ENCODE assay signal across 16 mouse cellular contexts in the genomic region with DNA sequence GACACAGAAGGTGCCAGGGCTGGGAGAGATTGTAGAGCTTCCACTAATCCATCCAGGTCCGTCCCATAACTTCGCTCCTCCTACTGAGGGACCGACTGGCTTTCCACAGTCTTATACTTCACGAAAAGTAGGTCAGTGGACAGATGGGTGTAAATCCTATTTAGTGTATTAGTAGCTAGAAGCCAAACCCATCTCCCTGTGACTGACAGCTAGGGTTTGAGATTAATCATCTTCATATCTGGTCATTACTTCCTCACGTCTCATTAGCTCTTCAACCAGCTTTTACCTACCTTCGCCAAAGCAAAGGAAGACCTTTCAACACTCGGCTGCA.
"Had no signal": no experiment of that assay in that cellular context is flagged by ENCODE, and none has a peak within 500 bp of the region (broad histone marks: within the 10 kb centered on the region; RNA-seq: fewer than 3 reads in every experiment).

No protein-coding gene starts in this region.

- H3K4me2 ChIP-seq: heart, embryonic 12.5 days; hindbrain, embryonic 12.5 days; hindbrain, embryonic 14.5 days; intestine, embryonic 15.5 days; kidney, embryonic 15.5 days; limb, embryonic 13.5 days; limb, embryonic 15.5 days; liver, embryonic 12.5 days had no signal

- DNase-seq: gastrocnemius, postnatal 25 days; kidney, adult 2 months; kidney, adult 9 months; kidney, postnatal 14 days; layer of hippocampus, adult 9-11 months had no signal

- H3K27me3 ChIP-seq: heart, embryonic 12.5 days; hindbrain, embryonic 12.5 days; intestine, embryonic 15.5 days; kidney, embryonic 15.5 days; limb, embryonic 13.5 days; limb, embryonic 15.5 days; liver, embryonic 12.5 days had no signal

- H3K4me3 ChIP-seq: gastrocnemius, adult 2 months; heart, embryonic 10.5 days; heart, embryonic 12.5 days; hindbrain, embryonic 10.5 days; hindbrain, embryonic 12.5 days; intestine, embryonic 15.5 days; kidney, embryonic 15.5 days; limb, embryonic 13.5 days; limb, embryonic 15.5 days; liver, embryonic 12.5 days had no signal

- H3K36me3 ChIP-seq: heart, embryonic 10.5 days; heart, embryonic 12.5 days; hindbrain, embryonic 10.5 days; hindbrain, embryonic 12.5 days; intestine, embryonic 15.5 days; kidney, embryonic 15.5 days; limb, embryonic 13.5 days; limb, embryonic 15.5 days; liver, embryonic 12.5 days had no signal
